Mouse (Mus musculus) spleen, postnatal 10 days (tissue): ENCODE measurements around the gene Cryab.
A peak's percentile ranks its signal among the peaks of the same experiment; 100 is the strongest.

ENCODE experiments used
- DNase-seq, 2 experiments: peaks; one replicate each; pipeline ENCODE4 v3.0.0; 2021 to 2022; ENCODE audit warnings: low spot score in 2 of 2

Cryab gene

DNA sequence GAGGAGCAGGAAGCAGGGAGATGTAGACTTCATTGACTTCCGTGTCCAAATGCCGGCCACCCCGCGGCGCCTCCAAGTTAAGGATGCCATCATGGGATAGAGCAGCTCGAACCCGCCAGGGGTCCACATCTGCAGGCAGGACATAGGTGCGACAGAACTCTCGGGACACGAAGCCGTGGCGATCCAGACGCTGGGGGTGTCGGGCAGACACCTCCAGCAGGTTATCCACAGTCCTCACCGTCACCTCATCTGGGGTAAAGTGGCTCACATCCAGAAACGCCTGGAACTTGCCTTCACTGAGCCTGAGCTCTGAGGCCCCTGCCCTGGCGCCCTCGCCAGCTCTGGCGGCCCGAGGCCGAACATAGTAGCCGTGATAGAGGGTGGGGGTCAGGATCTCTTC, at the start of gene Cryab:
Gene Cryab, plus strand, starts transcription at position 3 of the 400 bp plus-strand sequence.
- no peak for DNase-seq

- no peak for DNase-seq
Measured at GRCm38 (mm10) chr9:50704907-50705306, 46.2 kb upstream of the Cryab start.

- no peak for DNase-seq
Measured at GRCm38 (mm10) chr9:50709108-50709507, 42.0 kb upstream of the Cryab start.

DNA sequence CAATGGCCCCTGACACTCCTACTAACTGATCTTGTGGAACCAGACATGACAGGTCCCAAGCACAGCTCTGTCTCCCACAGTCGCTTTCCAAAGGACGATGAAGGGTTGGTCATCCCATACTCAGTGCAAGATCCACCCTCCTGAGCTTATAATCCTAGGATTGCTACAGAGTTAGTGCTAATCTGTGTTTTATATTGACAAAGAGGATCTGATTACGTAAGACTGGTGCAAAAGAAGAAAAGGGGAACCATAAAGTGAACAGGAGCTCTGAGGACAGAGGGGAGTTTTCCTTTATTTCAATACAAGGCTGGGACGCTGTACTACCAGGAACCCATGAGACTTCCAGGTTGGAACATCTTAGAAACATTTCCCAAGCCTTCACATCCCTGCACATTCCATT, 39.8 kb upstream of the Cryab start:
- no peak for DNase-seq

GRCm38 (mm10) chr9:50714188-50714587, 36.9 kb upstream of the Cryab start:
- DNase-seq, result no peak

DNA sequence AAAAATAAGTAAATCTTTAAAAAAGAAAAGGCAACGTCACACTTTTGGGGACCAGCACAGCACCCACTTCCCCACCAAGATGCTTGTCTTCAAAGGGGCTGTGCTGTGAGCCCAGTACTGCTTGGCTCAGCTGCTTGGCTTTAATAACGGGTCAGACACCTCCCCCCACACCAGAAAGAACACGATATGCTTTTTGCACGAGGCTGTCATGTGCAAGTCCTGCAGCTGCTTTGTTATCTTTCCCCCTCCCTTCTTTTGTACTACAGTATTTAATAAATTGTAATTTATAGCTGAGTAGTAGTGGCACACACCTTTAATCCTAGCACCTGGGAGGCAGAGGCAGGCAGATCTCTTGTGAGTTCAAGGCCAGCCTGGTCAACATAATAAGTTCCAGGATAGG, 32.2 kb upstream of the Cryab start:
- DNase-seq, result no peak

DNA sequence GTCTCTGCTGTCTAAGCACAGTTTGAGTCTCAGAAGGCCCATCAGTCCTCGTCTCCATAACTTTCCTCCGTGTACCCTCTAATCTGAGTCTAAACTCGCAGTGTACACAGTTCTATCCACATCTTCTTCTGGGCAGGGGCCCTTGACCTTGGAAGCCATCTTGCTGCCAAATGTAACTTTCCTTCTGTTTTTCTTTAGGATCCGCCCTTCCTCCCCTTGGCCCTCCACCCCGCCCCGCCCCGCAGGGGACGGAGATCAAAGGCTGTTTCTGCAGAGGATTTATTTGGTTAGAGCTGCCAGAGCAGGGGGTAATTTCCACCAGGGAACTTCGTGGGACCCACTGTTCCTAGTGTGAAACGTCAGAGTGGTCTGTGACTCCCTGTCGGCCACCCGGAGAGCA, 30.1 kb upstream of the Cryab start:
- DNase-seq, result no peak

DNA sequence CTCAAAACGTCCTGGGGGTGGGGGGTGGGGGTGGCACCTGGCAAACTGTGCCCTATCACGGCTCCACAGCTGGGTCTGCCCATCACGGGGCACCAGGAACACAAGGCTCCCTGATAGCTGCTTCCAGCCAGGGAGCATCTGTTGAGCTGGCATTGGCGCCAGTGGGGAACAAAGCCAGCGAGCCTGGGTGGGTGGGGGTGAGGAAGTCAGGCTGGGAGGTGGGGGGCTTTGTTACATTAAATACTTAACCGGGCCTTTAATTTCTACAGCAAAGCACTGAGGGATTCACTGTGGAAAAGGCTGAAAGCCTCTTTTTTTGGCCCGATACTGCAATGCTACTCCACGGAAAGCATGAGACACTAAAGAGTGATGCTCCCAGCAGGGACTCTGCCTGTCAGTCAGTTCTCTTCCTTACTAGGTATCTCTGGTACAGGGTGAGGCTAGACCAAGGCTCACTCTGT, 28.6 kb upstream of the Cryab start:
- no peak for DNase-seq

DNA sequence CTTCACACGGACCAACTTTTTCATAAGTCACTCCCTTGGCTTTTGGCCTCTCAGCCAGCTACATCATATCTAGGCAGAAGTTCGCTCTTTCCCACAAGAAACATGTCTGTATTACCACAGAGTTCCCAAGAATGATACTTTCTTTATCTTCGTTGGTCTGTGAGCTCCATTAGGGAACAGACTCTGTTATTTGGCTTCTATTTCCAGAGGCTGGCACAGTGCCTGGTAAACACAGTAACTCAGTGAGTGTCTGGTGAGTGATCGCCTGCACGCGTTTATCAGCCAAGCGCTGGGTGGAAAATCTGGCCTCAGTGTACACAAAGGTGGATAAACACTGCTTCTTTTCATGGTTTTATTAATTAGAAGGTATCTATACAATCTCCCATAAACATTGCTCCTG, 27.7 kb upstream of the Cryab start:
- DNase-seq, result no peak

- no peak for DNase-seq
Measured at GRCm38 (mm10) chr9:50724147-50724546, 27.0 kb upstream of the Cryab start.

DNA sequence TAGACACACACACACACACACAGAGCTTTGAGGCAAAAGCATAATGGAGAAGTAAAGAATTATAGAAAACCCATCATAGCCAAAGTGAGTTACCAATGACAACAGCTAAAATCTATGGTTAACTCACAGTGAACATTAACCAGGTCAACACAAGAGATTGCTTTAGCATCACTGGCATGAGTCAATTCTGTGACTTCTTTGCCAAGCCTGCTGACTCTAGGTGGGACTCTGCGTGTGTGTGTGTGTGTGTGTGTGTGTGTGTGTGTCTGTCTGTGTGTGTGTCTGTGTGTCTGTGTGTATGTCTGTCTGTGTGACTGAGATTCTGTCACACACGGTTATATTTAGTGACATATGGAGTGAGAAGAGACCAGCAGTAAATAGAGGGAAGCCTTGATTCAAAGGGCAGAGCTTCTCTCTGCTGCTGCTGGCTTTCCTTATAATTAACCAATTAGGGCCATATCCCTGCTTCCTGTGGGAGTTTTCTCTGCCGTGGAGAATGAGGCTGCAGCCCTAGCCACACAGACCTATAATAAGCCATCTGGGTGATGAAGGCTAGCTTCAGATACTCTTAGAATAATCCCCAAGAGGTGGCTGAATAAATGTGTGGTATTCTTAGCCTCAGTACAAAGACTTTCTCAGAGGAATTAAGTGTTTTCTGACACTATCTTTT, 26.3 kb upstream of the Cryab start:
- DNase-seq, result no peak

- no peak for DNase-seq
Measured at GRCm38 (mm10) chr9:50725921-50726590, 25.1 kb upstream of the Cryab start.

DNA sequence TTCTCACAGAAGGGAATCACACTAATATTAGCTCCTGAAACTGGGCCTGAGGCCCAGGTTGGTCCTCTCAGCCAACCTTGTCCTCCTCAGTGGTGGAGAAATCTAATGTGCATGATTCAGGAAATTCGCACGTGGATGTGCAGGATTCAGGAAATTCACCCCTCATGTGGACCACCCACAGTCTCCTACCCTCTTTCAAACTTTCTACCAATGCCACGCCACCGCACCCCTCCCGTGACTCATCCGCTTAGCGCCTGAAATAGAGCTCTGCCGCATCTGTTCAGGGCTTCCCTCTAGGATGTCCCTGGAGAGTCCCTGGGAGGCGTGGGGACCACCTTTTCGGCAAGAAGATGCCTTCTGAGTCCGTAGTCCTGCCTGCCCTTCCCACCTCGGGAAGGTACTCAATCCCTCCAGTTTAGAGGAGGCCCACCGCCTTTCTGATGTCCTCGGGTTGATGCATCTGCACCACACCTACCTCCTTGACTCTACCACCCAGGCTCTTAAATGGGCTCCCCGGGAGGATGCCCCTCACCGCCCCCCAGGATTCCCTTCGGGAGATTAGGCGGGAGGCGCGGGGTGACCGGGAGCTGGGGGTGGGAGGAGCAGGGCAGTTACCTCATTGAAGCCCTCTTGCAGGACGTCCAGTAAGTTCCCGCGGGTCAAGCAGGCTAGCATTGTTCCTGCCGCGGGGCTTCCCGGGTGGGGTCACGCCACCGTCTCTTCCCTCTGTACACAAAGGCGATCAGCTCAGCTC, 23.8 kb upstream of the Cryab start:
- DNase-seq, result no peak

DNA sequence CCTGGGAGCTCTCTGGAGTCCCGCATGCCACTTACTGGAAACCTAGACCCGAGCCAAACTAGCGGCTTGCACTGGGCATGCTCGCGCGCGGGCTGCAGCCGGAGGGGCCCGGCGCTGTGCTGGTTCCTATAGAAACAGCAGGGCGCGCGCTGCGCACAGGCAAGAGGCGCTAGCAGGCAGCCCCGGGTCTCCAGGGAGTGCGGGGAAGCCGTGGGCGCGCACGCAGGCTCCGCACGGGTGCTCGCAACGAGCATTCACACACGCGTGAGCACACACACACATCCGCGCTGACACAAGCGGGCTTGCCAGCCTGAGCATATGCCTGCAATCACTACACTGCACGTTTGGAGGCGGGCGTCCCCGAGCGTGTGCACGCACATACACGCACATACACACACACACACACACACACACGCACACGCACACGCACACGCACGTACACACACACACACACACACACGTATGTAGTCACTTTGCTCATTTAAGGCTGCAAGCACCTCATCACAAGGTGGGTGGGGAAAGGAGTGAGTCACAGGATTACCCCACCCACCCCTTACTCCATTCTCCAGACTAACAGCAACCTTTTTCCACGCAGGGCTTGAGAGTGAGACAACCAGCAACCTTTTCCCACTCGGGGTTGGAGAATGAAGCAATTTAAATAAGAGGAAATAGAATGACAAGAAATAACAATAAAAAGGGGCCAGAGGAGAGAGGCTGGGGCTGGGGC, 23.0 kb upstream of the Cryab start:
- peak; percentile 9 to 61 for DNase-seq

DNA sequence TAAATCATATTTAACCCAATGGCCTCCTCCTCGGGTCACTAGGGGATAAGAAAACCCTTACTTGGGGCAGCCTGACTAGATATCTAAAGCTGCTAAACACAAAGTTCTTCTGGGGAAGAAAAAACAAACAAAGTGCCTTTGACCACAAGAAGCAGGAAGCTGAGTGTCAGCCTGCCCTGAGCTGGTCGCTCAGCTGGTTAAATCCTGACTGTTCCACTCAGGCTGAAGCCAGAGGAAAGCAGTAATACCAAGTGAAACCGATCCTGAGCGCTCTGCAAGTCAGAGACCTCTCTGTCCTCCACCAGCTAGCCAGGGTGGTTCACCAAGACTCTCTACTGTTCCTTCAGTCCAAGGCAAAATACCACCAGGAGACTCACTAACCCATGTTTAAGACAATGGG, 21.5 kb upstream of the Cryab start:
- no peak for DNase-seq

DNA sequence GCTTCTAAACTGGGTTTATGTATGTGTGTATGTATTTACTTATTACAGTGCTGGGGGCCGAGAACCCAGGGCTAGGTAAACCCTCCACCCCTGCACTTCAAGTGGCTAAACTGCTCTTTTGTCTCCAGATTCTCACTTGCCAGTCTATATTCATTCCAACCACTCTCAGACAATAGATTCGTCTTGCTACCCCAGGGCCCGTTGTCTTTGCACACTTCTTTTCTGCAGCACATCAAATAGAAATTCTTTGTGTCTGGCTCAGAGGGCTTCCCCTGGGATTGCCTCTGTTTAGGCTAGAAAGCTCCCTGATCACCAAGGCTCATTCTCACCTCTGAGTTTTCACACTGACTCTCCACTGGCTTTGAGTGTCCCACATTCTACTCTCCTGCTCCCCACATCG, 18.6 kb upstream of the Cryab start:
- DNase-seq, result no peak

DNA sequence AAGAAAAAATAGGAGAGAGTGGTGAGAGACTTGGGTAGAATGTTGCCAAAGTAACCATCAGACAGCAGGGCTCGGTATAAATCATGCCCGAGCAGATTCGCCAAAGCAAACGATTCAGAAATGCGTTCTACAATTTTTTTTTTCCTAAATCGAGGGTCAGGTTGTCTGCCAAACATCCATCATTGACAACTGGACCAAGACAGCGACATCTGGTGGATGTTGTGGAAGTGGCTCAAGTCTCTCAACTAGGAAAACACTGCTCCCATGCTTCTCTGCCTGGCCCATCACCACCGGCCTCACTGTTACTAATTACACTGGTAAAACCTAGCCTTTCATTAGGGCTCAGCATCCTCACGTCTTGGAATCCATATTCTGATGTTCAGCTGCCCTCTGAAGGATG, 16.1 kb upstream of the Cryab start:
- peak; percentile 19 to 46 for DNase-seq

DNA sequence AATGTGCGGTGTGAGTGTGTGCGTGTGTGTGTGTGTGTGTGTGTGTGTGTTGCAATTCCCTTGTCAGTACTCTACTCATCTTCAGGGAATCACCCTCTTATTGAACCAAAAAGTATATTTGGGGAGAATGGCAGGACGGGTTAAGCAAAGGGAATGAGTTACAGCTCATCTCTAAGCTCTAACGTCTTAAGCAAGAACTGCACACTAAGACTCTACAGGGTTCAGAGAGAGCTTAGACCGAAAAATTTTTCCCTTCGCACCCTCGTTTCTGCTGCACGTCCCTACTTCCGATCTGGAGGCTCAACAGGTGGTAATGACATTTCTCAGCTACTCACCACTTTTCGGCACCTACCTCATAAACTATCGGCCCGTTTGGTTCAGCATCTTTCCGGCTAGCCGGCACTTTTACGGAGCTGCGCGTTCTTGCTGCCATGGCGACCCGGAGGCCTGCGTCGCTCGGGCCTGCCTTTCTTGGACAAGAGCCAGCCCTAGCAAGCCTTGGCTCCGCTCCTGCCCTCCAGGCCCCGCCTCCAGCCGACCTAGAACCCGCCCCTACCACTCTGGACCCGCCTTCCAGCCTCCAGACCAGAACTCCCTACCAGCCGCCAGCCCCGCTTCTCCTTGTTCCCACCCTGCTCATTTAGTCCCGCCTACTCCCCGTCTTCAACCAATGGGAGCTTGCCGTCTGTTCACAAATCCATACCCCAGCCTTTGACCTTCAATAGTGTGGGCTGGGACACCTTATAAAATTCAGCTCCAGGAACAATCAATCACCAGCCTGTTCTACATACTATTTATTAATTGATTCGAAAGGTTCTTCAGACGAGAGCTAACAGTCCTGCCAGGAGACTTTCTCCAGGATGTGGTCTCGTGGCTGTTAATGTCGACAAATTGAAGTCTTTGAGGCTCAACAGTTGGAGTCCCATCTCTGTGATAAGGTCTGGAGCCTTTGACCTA, 11.9 kb upstream of the Cryab start, which contains the start of gene Dixdc1:
Gene Dixdc1, minus strand, starts transcription at position 604 of the 957 bp plus-strand sequence.
- peak; percentile 67 to 89 for DNase-seq

DNA sequence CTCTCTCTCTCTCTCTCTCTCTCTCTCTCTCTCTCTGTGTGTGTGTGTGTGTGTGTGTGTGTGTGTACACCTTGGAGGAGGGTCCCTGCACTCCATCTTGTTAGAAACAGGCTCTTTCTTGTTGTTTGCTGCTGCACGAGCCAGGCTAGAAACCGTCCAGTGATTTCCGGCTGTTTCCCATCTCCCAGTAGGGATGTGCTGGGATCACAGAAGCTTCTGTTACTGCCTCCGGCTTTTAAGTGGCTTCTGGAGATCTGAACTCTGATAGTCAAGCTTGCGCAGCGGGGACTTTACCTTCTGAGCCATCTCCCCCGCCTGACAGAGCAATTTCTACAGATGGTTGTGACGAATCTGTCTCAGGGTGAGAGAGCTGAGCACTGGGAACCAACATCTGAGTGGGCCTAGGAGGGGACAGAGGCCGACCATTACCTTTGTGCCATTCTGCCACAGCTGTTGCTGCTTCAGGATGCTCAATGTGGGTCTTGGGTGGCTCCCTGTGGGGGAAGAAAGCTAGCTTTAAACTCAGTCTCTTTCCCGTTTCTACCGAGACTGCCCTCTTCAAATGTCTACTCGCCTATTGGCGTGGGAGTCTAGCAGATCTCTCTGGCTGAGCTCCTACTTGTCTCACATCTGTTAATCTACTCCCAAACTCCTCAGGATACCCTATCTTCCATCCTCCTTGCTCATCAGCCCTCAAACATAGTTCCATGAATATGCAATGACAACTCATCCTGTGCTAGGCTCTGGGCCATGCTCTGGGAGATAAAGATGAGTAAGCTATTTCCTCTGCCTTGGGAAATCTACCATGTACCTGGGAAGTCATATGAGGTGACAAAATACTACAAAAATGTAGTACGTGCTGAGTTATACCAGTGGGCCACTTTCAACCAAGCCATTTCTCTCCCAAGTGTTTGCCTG, 10.0 kb upstream of the Cryab start:
- no peak for DNase-seq

DNA sequence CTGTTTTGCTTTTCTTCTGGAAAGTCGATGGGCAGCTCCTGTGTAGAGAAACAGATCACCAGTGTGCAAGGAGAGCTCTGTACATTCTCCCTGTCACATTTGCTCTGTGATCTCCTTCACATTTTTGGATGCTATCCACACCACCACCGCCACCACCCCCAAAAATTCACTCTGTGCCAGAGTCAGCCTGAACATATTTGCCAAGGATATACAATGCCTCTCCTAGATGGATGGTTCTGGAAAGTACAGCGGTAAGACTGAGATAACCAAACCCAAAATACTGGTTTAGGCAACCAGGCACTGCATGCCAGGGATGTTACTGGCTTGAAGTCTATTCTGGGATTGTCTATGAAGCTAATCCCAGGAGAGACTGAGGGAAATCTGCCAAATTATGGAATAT, 8.9 kb upstream of the Cryab start:
- no peak for DNase-seq
